Mouse (Mus musculus) kidney, postnatal 25 days (tissue): Measurements from ENCODE around the gene Aplp2.

Experiments
- DNase-seq, 2 experiments: peaks; one replicate each; pipeline ENCODE4 v3.0.0; 2021; ENCODE audit warnings: mixed read lengths in 2 of 2

Aplp2 gene

DNA sequence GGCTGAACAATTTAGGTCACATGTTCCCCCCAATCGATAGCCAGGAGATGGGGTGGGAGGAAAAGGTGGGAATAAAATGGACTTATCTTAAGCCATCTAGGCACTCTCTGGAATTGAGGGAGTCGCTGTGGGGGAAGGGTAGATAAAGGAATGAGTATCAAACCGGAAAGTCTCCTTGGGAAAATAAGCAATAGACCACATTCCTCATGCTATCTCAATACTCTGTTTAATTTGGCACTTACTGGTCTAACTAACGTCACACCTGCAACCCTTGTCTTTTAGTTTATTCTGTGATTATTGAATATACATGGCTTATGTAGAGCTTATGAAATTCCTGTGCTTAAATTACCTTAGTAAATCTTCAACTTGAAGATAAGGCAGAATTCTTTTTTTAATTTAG is 11.9 kb upstream of the Aplp2 start:
- no peak for DNase-seq

DNA sequence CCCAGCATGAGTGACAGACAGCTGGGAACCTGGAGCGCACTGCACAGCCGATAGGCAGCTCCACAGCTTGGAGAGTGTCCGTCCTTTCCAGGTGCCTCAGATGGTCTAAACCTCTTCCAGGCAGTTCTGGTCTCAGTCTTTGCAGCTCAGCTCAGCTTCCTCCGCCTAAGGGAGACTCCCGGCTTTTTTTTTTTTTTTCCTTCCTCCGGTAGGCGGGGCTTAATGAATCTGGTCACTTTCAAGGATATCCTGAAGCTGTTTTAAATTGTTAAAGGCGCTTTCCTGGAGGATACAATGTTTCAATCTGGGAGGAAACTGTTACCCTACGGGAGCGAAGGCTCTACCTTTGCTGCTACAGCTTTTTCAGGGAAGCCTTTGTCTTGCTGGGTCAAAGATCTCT is 9.6 kb upstream of the Aplp2 start:
- DNase-seq: peak in 1 of 2 experiments; percentile 41

DNA sequence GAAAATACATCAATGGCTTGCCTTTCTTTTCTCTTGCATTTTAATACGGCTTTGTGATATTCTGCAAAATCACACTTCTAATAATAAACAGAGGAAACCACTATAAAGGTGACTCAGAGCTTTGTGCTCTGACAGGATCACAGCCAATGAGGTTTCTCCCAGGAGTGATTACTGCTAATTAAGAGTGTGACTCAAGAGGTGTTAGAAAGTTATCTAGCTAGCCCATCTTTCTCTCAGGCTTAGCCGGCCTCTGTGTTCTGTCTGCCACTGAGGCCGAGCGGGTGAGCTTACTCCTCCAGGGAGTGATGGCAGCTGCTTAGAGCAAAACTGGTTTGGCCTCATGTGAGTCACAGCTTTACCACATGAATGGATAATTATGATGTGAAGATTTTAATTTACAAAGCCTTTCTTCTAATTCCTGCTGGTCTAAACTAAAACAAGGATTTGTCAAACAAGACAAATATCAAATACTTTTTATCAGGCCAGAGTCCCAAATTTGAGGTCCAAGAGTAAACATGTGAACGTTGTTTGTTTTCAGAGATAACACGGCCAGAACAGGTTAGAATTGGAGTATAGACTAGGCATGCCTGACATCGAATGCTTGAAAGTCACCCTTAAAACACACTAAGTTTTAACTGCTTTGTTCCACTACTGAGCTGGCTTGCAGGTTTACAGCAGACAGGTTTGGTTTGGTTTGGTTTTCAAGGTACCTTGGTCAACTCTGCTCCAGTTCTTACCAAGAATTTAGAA is 6.2 kb upstream of the Aplp2 start:
- DNase-seq: no peak

DNA sequence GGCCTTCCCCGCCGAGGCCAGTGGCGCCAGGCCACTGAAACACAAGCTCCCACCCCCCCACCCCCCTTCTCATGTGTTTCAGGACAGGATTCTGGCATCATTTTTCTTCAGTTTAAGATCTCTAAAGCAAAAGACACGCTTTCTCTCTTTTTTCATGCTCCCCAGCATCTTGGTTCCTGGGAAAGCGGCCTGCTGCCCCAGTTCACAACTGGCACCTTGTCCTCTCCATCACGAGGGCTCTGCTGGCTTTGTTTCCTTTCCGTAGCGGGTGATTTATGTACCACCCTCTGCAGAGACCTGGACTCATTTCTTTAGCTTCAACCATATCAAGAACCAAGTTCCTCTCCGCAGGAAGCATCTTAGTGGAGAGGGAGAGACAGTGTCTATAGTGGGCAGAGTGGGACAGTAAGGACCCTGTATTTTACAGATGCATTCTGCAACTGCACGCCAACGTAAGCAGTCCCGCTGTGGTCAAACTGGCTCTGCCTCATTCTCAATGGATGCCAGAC is 939 bp upstream of the Aplp2 start:
- DNase-seq: peak in 1 of 2 experiments; percentile 28

DNA sequence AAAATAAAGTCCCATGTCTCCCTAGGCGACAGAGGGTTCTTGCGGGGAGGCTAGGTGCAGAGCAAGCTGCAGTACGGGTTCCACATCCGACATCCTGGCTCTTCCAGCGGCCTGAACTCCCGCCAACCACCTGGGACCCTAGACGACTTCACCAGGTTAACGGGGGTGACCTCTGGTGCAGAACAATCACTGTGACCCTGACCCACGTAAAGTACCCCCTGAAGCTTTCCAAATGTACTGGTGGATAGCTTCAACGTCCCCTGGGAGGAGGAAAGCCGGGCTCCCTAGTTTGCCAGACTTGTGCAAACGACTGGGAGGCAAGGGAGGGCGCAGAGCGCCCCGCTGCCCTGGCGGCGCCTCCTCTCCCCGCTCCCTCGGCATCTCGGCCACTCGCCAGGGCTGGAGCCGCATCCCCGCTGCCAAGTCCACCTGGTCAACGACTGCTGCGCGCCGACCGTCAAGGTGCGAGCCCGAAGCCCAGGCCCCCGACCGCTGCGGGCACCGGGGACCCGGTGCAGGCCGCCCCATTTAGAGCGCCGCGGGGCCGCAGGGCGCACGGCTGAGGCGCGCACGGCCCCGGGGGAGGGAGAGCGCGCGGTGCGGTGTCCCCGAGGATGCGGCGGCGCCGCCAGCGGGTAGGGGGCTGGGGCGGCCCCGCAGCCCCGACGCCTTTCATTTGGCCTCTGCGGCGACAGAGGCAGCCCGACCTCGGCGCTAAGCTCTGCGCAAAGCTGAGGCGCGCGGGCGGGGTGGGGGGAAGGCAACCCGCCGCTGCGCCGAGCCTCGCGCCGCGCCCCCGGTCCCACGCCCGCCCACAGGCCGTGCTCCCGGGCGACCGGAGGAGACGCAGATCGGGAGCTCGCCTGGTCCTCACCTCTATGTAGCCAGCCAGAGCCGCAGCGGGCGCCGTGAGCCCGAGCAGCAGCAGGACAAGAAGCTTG is 596 bp downstream of the Aplp2 start:
- peak; percentile 64 to 84 for DNase-seq

DNA sequence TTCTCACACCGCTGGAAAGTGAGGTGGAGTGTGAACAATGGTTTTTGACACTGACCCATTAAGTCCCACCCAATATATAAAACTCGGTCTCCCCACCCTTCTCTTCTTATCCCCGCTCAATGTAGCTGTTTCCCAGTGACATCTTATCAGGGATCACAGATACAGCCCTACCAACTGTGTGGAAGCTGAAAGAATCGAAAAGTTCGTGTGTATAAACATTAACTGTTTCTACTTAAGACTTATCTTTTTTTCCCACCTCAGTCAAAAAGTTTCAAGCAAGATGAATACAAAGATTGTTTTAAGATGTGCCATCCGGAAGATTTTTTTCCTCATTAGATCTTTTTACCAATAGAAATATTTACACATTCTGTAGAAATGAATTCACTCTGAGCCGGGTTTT is 1.5 kb downstream of the Aplp2 start:
- no peak for DNase-seq

DNA sequence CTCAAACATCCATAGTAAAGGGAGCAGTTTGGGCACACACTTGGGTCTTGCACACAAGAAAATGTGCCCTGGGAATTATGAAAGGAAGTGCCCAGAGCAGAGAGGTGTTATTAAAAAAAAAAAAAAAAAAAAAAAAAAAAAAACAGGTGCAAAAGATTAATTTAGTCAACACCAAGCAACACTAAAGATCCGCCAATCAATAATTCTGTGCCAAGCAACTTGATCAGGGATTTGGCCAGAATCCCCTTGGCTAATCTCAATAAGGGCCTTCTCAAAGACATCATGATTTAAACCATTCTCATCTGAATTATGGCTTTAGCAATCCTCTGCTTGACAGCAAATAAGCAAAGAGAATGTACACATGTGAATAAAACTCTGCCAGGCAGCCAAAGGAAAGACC is 2.1 kb downstream of the Aplp2 start:
- DNase-seq: no peak

DNA sequence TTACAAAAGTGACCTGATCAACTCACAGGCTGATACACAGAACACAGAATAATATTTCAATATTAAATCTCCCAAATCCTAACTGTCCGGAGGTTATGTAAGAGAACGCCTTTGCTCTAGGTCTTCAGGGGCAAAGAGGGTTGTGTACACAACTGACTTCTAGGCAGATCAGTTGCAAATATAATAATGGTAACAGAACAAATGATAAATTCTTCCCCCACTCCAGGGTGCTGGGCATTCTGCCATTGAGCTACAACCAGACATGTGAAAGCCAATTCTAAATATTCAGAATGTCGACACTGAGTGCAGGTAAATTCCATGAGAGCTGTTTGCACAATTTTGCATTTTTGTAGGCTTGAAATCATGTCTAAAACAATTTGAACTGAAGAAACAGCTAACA is 3.9 kb downstream of the Aplp2 start:
- no peak for DNase-seq

DNA sequence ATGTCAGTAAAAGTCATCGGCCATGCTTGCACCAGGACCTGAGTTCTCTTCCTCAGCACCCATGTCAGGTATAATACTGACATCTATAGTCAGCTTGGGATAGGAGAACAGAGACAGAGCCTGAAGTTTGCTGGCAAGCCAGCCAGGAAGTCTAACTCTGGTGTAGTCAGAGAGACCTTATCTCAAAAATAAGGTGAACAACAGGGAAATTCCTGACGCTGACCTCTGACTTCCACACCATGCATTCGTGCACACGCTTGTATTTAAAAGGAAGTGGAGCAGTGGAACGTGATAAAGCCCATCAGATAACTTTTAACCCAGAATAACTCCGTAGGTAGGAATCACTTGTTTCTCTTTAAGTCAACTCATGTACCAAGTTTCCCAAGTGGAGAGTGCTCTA is 6.9 kb downstream of the Aplp2 start:
- DNase-seq: peak; percentile 27 to 55

DNA sequence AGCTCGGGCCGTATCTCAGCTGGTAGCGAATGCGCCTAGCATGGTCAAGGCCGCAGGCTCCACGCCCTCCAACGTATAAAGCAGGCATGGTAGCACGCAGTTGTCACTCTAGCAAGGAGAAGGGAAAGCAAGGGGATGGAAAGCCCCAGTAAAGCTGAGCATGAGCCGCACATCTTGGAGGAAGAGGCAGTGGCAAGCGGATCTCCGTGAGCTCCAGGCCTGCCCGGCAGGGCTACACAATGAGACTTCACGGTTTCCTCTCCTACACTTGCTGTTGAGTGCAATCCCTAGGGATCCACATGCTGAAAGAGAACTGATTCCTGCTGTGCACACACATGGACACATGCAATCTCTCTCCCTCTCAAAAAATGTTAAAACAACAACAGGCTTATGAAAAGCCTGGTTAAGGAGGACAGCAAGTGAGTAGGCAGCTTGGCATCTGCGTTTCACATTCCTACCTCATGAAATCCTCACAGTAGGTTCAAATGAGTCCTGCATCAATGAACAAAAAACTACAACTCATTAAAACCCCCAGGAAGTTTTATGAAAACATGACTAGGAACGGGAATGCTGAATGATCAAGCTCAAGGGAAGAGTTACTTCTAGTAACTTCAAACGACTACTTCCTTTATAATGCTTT is 7.9 kb downstream of the Aplp2 start:
- DNase-seq: no peak

DNA sequence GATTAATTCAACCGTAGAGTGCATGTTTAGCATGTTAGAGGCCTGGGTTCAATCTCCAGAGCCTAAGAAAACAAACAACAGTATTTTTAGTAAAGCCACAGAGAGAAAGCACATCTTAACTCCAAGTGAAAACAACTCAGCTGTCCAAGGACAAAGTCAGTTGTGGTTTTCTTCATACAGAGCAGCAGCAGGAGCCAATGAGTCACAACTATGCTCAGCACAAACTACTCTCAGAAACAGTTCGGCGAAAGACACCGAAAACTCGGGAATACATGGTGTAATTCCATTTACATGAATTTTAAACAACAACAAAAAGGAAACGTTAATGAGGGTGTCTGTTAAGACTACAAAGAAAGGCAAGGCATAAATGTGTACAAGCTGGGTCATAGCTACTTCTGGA is 8.5 kb downstream of the Aplp2 start:
- no peak for DNase-seq

DNA sequence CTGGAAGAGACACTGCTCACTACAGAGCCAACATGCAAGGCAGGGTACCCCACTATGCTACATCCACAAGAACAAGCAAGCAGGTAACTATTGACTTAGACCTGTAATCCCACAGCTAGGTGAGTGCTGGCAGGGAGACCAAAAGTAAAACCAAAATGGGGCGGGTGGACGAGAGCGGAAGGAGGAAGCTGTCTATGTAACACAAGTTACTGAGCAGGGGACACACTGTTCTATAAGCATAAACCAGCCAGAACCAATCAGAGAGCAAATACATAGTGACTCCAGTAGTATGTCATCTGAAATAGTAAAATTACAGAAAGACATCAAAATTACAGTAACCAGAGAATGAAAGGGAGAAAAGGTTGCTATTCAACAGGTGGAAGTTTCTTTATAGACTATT is 13.0 kb downstream of the Aplp2 start:
- no peak for DNase-seq

DNA sequence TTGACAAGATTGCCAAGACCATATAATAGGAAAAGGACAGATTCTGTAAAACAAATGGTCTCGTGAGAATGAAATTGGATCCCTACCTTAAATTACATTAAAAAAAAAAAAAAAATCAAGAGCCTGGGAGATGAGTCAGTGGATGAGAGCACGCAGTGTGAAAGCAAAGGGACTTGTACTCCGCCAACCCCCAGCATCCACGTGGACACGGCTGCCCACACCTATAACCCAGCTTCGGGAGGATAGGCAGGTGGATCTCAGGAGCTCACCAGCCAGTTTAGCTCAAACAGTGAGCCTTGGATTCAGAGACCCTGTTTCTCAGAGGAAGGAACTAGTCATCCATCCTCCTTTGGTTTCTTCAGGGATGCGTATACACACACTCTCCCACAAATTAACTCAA is 13.8 kb downstream of the Aplp2 start:
- DNase-seq: no peak

DNA sequence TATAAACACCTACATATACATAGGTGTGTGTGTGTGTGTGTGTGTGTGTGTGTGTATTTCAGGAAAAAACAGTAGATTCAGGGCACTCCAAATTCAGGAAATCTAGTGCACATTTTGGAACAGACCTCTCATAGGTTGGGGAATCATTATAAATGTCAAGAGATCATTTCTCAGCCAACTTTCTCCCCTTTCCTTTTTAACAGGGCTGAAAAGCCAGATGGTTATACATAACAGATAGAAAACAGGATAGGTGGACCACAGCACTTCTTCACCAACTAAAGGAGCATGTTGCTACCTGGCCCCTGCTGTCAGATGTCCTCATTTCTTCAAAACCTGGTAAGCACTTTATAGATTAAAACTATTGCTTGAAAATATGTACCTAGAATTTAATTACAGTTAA is 14.9 kb downstream of the Aplp2 start:
- DNase-seq: no peak

DNA sequence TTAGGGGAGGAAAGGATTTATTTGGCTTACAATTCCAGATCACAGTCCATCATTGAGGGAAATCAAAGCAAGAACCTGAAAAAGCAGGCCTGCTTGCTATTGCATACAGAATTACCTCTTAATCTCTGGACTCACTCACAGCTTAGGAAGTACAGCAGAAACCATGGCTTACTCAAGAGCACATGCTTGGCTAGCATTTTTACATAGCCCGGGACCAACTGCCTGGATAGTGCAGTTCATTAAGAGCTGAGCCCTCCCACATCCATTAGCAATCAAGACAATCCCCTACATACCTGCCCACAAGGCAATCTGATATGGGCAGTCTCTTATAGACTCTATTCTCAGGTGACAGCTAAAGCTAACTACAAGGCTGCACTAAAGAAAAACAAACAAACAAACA is 16.0 kb downstream of the Aplp2 start:
- no peak for DNase-seq

DNA sequence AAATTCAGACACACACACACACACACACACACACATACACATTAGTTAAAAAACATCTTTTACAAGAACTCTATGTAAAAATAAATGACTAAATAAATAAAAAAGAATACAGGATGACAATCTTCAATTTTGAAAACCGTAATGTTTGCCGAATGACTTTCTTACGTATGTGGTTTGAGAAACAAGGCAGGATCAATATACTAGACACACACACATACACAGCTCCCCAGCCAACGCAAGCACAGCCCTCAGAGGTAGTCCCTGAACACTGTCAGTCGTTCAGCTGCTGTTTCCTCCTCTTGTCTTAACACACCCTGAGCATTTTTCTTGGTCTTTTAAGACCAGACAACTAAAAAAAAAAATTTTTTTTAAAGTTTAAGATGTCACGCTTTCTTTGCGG is 19.2 kb downstream of the Aplp2 start:
- no peak for DNase-seq

DNA sequence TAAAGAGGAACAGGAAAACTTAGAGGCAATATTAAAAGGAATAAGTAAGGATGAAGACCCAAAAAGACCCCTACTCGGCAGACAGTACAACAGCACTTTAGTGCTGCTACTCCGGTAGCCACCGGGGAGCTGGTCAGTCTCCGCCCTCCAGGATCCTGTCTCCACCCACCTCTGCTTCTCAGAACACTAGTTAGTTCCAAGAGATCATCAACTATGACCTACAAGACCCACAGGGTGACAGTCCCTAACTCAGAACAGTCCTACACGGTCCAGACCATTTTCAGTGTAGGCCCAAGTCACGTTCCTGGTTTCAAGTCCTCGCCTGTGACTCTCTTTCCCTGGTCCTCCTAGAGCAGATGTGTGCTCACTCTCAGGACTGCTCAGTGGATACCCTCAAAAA is 20.1 kb downstream of the Aplp2 start:
- DNase-seq: no peak

DNA sequence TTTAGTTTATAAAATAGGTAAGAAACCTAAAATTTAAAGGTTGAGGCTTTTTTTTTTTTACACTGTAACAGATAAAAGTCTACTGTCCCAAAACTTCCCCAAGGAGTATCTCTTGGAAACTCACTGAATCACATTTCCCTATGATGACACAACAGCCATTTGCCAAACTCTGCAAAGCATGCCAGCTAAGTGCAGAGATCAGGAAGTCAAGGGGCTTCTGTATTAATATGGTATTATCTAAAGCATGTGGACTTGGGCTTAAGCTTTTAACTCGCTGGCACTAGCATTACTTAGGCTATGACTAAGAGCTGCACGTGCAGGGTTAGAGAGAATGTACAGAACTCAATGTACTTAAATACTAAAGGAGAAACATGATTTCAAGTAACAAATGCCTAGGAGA is 22.4 kb downstream of the Aplp2 start:
- no peak for DNase-seq

DNA sequence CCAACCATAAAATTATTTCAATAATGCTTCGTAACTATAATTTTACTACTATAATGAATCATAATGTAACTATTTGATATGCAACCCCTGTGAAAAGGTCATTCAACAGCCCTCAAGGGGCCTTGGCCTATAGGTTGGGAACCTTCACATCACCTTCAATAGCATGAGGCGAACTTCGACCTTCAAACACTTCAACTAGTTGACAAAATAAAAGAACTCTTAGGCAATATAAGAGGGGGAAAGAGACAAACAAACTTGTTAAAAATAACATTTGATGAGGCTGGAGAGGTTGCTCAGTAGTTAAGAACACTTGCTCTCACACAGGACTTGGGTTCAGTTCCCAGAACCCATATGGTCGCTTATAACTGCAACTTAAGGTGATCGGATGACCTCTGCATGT is 27.2 kb downstream of the Aplp2 start:
- no peak for DNase-seq

DNA sequence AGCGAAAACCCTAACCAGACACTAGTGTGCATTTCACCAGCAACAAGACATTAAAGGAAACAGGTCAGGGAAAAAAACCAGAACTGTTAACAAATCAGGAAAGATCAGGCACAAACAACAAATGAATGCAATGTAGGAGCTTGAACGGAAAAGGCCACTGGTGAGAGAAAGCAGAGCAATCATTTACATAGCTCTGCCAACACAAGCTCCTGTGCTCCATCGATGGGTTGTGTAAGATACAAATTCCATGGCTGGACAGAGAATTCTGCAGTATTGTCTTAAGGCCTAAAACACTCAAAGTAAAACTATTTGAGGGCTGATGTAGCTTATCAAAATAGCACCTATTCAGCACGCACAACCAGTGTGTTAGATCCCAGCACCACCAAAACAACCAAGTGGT is 28.6 kb downstream of the Aplp2 start:
- DNase-seq: no peak

DNA sequence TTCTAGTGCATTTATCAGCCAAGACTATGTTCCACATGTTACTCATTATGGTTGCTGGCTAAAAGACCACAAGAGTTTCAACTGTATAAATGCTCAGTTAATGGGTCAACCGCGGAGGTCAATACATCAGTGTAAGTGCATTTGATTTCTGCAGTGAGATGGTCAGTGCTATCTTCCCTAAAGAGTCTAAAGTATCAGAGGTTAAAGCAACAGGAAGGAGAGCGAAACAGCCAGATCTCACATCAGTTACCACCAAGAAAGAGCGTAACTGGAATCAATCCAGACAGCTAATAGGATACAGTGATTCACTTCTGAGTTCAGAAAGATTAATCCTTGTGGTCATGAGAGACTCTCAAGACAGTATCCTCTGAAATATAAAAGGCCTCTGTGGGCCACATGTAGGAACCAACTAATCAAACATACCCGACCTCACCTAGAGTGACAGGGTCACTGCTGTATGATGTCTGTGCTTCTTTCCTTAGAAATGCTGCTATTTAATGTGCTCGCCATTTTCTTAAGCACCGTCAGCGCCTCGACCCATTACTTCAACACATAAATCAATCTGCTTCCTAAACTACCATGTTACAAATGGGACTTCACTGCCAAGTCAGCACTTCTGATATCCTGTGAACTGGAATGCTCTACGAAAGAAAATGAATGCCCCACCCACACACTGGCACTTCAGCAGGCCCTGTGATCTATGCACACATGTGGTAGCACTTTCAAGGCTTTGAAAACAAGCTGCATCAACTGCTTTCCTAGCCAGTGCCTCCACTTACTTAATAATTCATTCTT is 30.1 kb downstream of the Aplp2 start:
- no peak for DNase-seq

DNA sequence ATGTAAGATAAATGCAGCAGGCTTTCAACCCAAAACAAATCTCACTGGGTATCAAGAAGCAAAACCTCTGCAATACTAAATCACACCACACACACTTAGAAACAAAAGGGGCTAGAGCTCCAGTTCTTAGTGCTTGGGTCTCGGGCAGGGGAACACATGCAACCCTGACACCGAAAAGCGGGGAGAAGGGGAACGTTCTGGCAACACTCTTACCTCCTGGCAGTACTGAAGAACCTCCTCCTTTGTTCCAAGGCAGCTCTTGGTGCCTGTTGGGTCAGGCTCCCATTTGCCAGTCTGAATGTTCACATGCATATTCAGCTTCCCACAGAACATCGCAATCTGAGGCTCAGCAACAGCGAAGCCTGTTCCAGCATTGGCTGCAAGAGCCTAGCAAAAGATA is 33.9 kb downstream of the Aplp2 start:
- DNase-seq: no peak
